Mouse (Mus musculus): Measurements from ENCODE around the gene Qpct.

Qpct gene

GRCm38 (mm10) chr17:79051606-79052005, at the start of gene Qpct:
Gene Qpct (plus strand): TSS chr17:79051906.
- no peak for DNase-seq (ENCODE audit: low spot score)

GRCm38 (mm10) chr17:79013625-79014024, 38.1 kb upstream of the Qpct start:
- no peak for DNase-seq (ENCODE audit: low spot score)

GRCm38 (mm10) chr17:79014911-79015685, 36.6 kb upstream of the Qpct start:
- no peak for DNase-seq (ENCODE audit: low spot score)

DNA sequence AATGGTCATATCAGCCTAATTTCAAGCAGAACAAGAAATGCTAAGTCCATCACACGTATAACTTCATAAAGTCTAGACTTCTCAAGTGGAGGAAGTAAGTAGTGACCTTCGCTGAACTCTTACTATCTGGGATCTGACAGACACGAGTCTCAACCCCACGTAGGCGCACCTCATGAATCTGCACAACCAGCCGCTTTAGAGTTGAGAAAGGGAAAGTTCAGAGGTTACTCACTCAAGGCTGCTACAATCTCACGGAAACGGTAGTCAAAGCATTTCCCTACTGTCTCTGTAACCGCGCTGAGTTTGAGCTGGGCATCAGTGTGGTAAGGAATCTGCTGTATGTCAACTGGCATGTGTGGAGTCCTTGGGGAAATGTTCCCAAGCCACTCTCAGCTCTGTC, 35.9 kb upstream of the Qpct start:
- DNase-seq (ENCODE audit: low spot score), result no peak

GRCm38 (mm10) chr17:79018422-79018821, 33.3 kb upstream of the Qpct start:
- DNase-seq (ENCODE audit: low spot score), result no peak

GRCm38 (mm10) chr17:79019726-79020207, 31.9 kb upstream of the Qpct start:
- DNase-seq (ENCODE audit: low spot score), result no peak

- DNase-seq (ENCODE audit: low spot score), result peak; percentile 38
These were observed 31.3 kb upstream of the Qpct start, which contains the start of gene Prkd3 for GRCm38 (mm10) chr17:79020208-79020983. Gene Prkd3 (minus strand): TSS chr17:79020816.

- DNase-seq (ENCODE audit: low spot score), result no peak
These were observed 30.7 kb upstream of the Qpct start for GRCm38 (mm10) chr17:79020984-79021335.

- DNase-seq (ENCODE audit: low spot score), result no peak
These were observed 29.0 kb upstream of the Qpct start for GRCm38 (mm10) chr17:79022746-79023145.

DNA sequence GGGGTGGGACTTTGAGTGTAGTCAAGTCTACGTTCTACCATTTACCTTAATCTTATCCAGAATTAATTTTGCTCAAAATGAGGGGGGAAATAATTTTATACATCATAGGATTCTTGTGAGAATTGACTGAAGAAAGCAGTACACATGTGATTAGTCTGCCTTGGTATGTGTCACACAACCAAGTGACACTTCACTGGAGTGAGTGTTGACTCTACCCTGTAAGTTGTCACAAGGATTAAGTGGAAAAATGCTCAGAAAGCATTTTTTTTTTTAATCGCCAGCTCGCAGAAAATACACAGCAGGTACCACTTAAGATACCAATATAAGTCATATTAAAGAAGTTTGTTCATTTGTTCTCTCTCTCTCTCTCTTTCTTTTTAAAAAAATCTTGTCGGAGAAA, 27.2 kb upstream of the Qpct start:
- DNase-seq (ENCODE audit: low spot score), result no peak

DNA sequence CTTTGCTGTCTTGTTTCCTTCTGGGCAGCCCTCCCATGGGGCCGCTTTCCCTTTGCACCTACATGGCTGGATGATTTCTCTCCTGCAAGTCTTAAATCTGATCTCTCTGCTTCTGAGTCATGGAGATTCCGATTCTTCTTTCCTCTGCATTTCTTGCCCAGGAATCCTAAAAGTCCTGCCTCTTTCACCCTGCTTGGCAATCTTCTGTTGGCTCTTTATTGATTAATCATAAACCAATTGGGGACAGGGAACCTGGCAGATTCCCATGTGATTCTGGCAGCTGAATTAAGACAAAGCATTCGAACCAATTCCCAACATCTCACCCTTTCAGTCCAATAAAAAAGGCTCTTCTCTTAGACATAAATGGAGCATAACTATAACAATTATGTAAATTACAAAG, 22.5 kb upstream of the Qpct start:
- DNase-seq (ENCODE audit: low spot score), result no peak

DNA sequence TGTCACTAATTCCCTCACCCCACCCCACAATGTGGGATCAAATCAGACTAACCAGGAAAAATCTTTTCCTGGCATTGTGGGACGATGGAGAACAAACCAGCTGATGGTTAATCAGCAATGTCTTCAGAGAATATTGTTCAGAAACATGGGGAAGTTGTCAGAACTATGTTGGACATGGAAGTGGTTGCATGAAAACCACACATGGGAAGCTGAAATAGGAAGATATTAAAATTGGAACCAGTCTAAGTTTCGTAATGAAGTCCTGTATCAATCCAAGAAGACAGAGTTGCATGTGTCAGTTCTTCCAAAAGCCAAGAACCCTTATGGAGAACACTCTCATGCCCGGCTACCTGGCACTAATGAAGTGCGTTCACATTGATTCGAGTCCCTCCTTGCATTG, 20.1 kb upstream of the Qpct start:
- DNase-seq (ENCODE audit: low spot score), result no peak

GRCm38 (mm10) chr17:79032782-79033181, 18.9 kb upstream of the Qpct start:
- DNase-seq (ENCODE audit: low spot score), result no peak

- DNase-seq (ENCODE audit: low spot score), result no peak
These were observed 12.0 kb upstream of the Qpct start for GRCm38 (mm10) chr17:79039660-79040059.

GRCm38 (mm10) chr17:79043705-79044104, 8.0 kb upstream of the Qpct start:
- no peak for DNase-seq (ENCODE audit: low spot score)

DNA sequence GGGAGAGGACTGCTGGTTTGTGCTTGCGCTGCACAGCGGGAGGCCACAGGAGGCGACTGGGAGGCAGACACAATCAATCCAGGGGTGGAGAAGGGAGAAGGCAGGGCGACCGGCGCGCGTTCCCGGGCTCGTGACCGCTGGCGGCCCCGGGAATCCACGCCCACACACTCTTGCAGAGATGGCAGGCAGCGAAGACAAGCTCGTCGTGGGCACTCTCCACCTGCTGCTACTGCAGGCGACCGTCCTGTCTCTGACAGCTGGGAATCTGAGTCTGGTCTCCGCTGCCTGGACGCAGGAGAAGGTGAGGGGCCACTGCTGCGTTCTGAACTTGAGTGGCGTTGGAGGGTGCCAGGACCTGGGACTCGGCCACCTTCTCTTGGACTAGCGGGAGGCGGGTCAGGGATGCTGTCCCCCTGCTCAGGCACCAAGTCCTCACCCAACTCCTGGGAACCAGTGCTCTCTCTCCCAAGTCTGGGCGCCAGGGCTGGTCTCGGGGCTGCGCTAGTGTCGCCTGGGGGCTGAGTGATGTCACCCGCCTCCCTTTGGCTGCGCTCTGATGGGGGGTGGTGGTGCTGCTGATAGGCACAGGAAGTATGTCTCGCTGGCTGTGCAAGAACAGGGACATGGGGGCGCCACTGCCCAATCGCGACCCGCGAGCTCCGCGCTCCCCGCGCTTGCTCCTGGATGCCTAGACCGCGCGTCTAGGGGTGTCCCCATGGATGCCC, 544 bp downstream of the Qpct start:
- peak; percentile 50 for DNase-seq (ENCODE audit: low spot score)

DNA sequence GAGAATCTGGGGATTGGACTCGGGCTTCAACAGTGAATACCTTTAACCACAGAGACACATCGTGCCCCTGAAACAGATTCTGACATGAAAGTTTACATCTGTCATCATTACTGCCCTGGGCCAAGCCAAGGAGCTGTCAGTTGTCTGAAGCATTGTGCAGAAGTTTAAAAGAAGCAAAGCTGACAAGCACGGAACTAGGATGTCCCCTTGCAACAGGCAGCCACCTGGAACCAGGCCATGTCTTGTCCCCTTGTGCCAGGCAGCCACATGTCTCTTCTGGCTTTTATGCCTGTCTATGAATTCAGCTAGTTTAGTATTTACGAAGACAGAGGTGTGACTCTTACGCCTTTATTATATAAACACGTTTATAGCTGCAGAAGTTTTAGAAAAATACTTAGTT, 6.6 kb downstream of the Qpct start:
- DNase-seq (ENCODE audit: low spot score), result no peak

DNA sequence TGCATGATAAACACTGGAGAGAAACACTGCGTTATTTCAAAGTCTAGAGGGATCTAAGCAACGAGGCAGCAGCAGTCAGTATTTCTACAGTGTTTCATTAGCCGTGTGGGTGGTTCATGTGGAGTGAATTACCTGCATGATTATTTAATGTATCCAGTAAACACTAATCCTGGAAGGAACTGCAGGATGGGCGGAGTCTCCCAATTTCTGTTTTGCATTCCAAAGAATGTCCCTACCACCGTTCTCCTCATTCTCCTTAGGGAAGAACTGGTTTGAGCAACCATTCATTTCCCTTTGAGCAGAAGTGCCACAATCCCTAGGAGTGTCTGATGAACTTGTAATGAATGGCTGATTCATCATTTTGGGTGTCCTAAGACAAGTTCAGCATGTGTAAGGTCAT, 8.5 kb downstream of the Qpct start:
- DNase-seq (ENCODE audit: low spot score), result no peak

- DNase-seq (ENCODE audit: low spot score), result no peak
These were observed 12.5 kb downstream of the Qpct start for GRCm38 (mm10) chr17:79064250-79064649.

GRCm38 (mm10) chr17:79068581-79068980, 16.9 kb downstream of the Qpct start:
- no peak for DNase-seq (ENCODE audit: low spot score)

- DNase-seq (ENCODE audit: low spot score), result no peak
These were observed 17.3 kb downstream of the Qpct start for GRCm38 (mm10) chr17:79069019-79069418.

- DNase-seq (ENCODE audit: low spot score), result peak; percentile 66
These were observed 18.2 kb downstream of the Qpct start for GRCm38 (mm10) chr17:79069766-79070480.
